Mouse (Mus musculus) olfactory bulb, adult 2 months (tissue): Measurements from ENCODE around the gene Isg15.

ENCODE experiments used
- CTCF ChIP-seq: fragments of 200-500 bp; IDR thresholded peaks from 2 replicates; pipeline ENCODE4 v1.5.1; 2012; ENCODE audit warnings: low read depth, mild to moderate bottlenecking, low read length, moderate library complexity; ENCODE audit not compliant: insufficient read depth
- POLR2A ChIP-seq: fragments of 200-500 bp; IDR thresholded peaks from 2 replicates; pipeline ENCODE4 v1.6.1; 2012; ENCODE audit warnings: mild to moderate bottlenecking, low read depth, low read length, moderate library complexity; ENCODE audit not compliant: insufficient read depth

- no peak for TF ChIP-seq CTCF
- TF ChIP-seq POLR2A: no peak
Observed at GRCm38 (mm10) chr4:156224276-156224675, 23.7 kb upstream of the Isg15 start.
